Mouse (Mus musculus) embryonic facial prominence, embryonic 10.5 days (tissue): ENCODE results near the gene Txnl4b. TPM values are rescaled to one million over a fixed set of nuclear protein-coding genes. Genes with fewer than 3 reads are reported as not detected.
A peak's percentile ranks its signal among the peaks of the same experiment; 100 is the strongest.

Source experiments
- DNase-seq: peaks from one replicate; pipeline ENCODE4 v3.0.0-alpha.2; 2017; ENCODE audit warnings: low spot score
- H3K27ac ChIP-seq: fragments of 300-500 bp; sonication (generic); replicated peaks from 2 replicates; pipeline ENCODE4 v1.5.1; 2016; ENCODE audit warnings: mild to moderate bottlenecking
- H3K27me3 ChIP-seq: fragments of 300-500 bp; sonication (generic); replicated peaks from 2 replicates; pipeline ENCODE4 v1.6.1; 2016; ENCODE audit warnings: low read depth, mild to moderate bottlenecking; ENCODE audit not compliant: poor library complexity, severe bottlenecking
- H3K36me3 ChIP-seq: fragments of 300-500 bp; sonication (generic); replicated peaks from 2 replicates; pipeline ENCODE4 v1.6.1; 2016; ENCODE audit warnings: mild to moderate bottlenecking, moderate library complexity
- H3K4me1 ChIP-seq: fragments of 300-500 bp; sonication (generic); 2 replicates; pipeline ENCODE4 v1.6.1; 2016
- H3K4me3 ChIP-seq: fragments of 300-500 bp; sonication (generic); 2 replicates; pipeline ENCODE4 v1.5.1; 2016; ENCODE audit warnings: mild to moderate bottlenecking, moderate library complexity
- H3K9me3 ChIP-seq: fragments of 300-500 bp; sonication (generic); 2 replicates; pipeline ENCODE4 v1.6.1; 2016; ENCODE audit warnings: mild to moderate bottlenecking
- WGBS: fragments of 180-500 bp; shearing (Covaris S2); methylation state at CpG from one replicate; pipeline ENCODE4 v1.1.7; 2016; 5-methylcytosine and 5-hydroxymethylcytosine counted together
- polyA plus RNA-seq: library from polyadenylated mRNA; unstranded; fragments of >200 nt; fragmentation: Nextera tagmentation; extraction: Ambion mirVana; gene quantifications from 2 replicates; pipeline ENCODE4 v1.2.1, GENCODE M21; 2016

The Txnl4b gene
- polyA plus RNA-seq = 28.3 and 29.2 TPM in 2 replicates

- H3K9me3 ChIP-seq = no peaks in the 10 kb centered on the region
- under 1% methylated on average over 52 of the region's 52 CpGs for WGBS
These were observed at the start of gene Txnl4b, which contains the start of gene Dhx38 for GRCm38 (mm10) chr8:109565498-109566333. Gene Txnl4b (plus strand): TSS chr8:109565892. Gene Dhx38 (minus strand): TSS chr8:109565861.

GRCm38 (mm10) chr8:109524008-109524407 lies 41.7 kb upstream of the Txnl4b start:
- Histone ChIP-seq H3K4me1 (no peaks in the 10 kb centered on the region; the same call in 1 of the 2 replicates), H3K27ac (no peak overlapping the region), H3K4me3 (no peak overlapping the region), H3K36me3 (no peaks in the 10 kb centered on the region), H3K27me3 (no peaks in the 10 kb centered on the region), H3K9me3 (no peaks in the 10 kb centered on the region; the same call in 1 of the 2 replicates)
- no peak for DNase-seq
- 81% methylated on average over 2 of the region's 2 CpGs for WGBS

More at GRCm38 (mm10) chr8:109565498-109566333, at the start of gene Txnl4b, which contains the start of gene Dhx38:
- no peaks in the 10 kb centered on the region for H3K27me3 ChIP-seq
- H3K4me3 ChIP-seq = peak within 1 kb of the TSS; percentile 88
- H3K27ac ChIP-seq = peak within 1 kb of the TSS; percentile 92
- H3K4me1 ChIP-seq = peaks cover 20% of the 10 kb centered on the region
- peak; percentile 96 for DNase-seq
- H3K36me3 ChIP-seq = peaks cover 41% of the 10 kb centered on the region

GRCm38 (mm10) chr8:109535140-109535990 lies 30.3 kb upstream of the Txnl4b start:
- Histone ChIP-seq H3K4me3 (no peak overlapping the region), H3K27me3 (no peaks in the 10 kb centered on the region), H3K9me3 (no peaks in the 10 kb centered on the region), H3K27ac (no peak overlapping the region), H3K4me1 (peaks cover 19% of the 10 kb centered on the region), H3K36me3 (no peaks in the 10 kb centered on the region)
- WGBS = 88% methylated on average over 19 of the region's 19 CpGs
- DNase-seq = peak; percentile 60

GRCm38 (mm10) chr8:109536703-109537102 lies 29.0 kb upstream of the Txnl4b start:
- WGBS = 6% methylated on average over 5 of the region's 5 CpGs

GRCm38 (mm10) chr8:109542165-109542564 lies 23.5 kb upstream of the Txnl4b start:
- H3K4me1 ChIP-seq = peaks cover 4% of the 10 kb centered on the region; the same call in 1 of the 2 replicates
- no peaks in the 10 kb centered on the region for H3K9me3 ChIP-seq
- H3K4me3 ChIP-seq = no peak overlapping the region
- H3K27me3 ChIP-seq = no peaks in the 10 kb centered on the region
- WGBS = 70% methylated on average over 5 of the region's 5 CpGs
- no peak for DNase-seq
- H3K27ac ChIP-seq = no peak overlapping the region
- H3K36me3 ChIP-seq = peaks cover 18% of the 10 kb centered on the region

More at GRCm38 (mm10) chr8:109536703-109537102, 29.0 kb upstream of the Txnl4b start:
- Histone ChIP-seq H3K4me1 (peaks cover 16% of the 10 kb centered on the region), H3K4me3 (peak overlapping the region; percentile 37; the same call in 1 of the 2 replicates), H3K36me3 (no peaks in the 10 kb centered on the region), H3K27me3 (no peaks in the 10 kb centered on the region), H3K9me3 (no peaks in the 10 kb centered on the region), H3K27ac (peak overlapping the region; percentile 31; the same call in 1 of the 2 replicates)
- DNase-seq = peak; percentile 89

- WGBS = 87% methylated on average over 8 of the region's 8 CpGs
- peaks cover 3% of the 10 kb centered on the region; the same call in 1 of the 2 replicates for H3K4me1 ChIP-seq
- H3K36me3 ChIP-seq = peaks cover 26% of the 10 kb centered on the region
- H3K9me3 ChIP-seq = no peaks in the 10 kb centered on the region
- no peaks in the 10 kb centered on the region for H3K27me3 ChIP-seq
- no peak overlapping the region for H3K4me3 ChIP-seq
- H3K27ac ChIP-seq = no peak overlapping the region
- DNase-seq = no peak
These were observed 22.8 kb upstream of the Txnl4b start for GRCm38 (mm10) chr8:109542748-109543519.

- H3K27me3 ChIP-seq = no peaks in the 10 kb centered on the region
- DNase-seq = no peak
- no peak overlapping the region for H3K4me3 ChIP-seq
These were observed 21.6 kb upstream of the Txnl4b start for GRCm38 (mm10) chr8:109544049-109544448.

GRCm38 (mm10) chr8:109551663-109552062 lies 14.0 kb upstream of the Txnl4b start:
- Histone ChIP-seq H3K36me3 (peaks cover 100% of the 10 kb centered on the region), H3K27me3 (no peaks in the 10 kb centered on the region), H3K27ac (no peak overlapping the region), H3K4me3 (no peak overlapping the region), H3K9me3 (no peaks in the 10 kb centered on the region), H3K4me1 (no peaks in the 10 kb centered on the region)
- DNase-seq = peak; percentile 60
- WGBS = 48% methylated on average over 3 of the region's 3 CpGs

More at GRCm38 (mm10) chr8:109544049-109544448, 21.6 kb upstream of the Txnl4b start:
- Histone ChIP-seq H3K27ac (no peak overlapping the region), H3K4me1 (peaks cover 3% of the 10 kb centered on the region; the same call in 1 of the 2 replicates), H3K9me3 (no peaks in the 10 kb centered on the region), H3K36me3 (peaks cover 37% of the 10 kb centered on the region)
- WGBS = 55% methylated on average over 3 of the region's 3 CpGs

- Histone ChIP-seq H3K27ac (no peak overlapping the region), H3K4me3 (0 out of 2 replicates have a peak overlapping the region, but pooled peaks have one; percentile 8), H3K4me1 (peaks cover 20% of the 10 kb centered on the region), H3K27me3 (no peaks in the 10 kb centered on the region), H3K36me3 (peaks cover 42% of the 10 kb centered on the region), H3K9me3 (no peaks in the 10 kb centered on the region)
- no peak for DNase-seq
- WGBS = 89% methylated on average over 2 of the region's 2 CpGs
These were observed 1.8 kb upstream of the Txnl4b start for GRCm38 (mm10) chr8:109563881-109564280.

GRCm38 (mm10) chr8:109564766-109565165 lies 926 bp upstream of the Txnl4b start:
- Histone ChIP-seq H3K27ac (peak overlapping the region; percentile 92), H3K4me1 (peaks cover 20% of the 10 kb centered on the region), H3K36me3 (peaks cover 42% of the 10 kb centered on the region), H3K4me3 (peak overlapping the region; percentile 88), H3K27me3 (no peaks in the 10 kb centered on the region), H3K9me3 (no peaks in the 10 kb centered on the region)
- WGBS = 6% methylated on average over 10 of the region's 10 CpGs
- DNase-seq = no peak

- WGBS = 91% methylated on average over 12 of the region's 12 CpGs
- DNase-seq = no peak
- Histone ChIP-seq H3K27me3 (no peaks in the 10 kb centered on the region), H3K9me3 (no peaks in the 10 kb centered on the region), H3K36me3 (peaks cover 34% of the 10 kb centered on the region), H3K4me3 (no peak overlapping the region), H3K4me1 (peaks cover 10% of the 10 kb centered on the region), H3K27ac (no peak overlapping the region)
These were observed 5.4 kb downstream of the Txnl4b start for GRCm38 (mm10) chr8:109571139-109571538.
